ENCODE assay signal across 9 mouse cellular contexts in genomic region chr14:101930576-101931447, GRCm38 (mm10).
DNase-seq lines count a peak whose midpoint lies in the region.
"Had no signal": no experiment of that assay in that cellular context is flagged by ENCODE, and none has a peak within 500 bp of the region (broad histone marks: within the 10 kb centered on the region; RNA-seq: fewer than 3 reads in every experiment).

No protein-coding gene starts in this region.

- peak; percentile 46 to 51 for DNase-seq in frontal cortex, postnatal 36 days (ENCODE audit: low spot score in 2 of 2)
- no peak for DNase-seq in frontal cortex, postnatal 14 days (ENCODE audit: low spot score in 2 of 2)
- DNase-seq in layer of hippocampus, adult 9-10 months (ENCODE audit: low spot score), result peak; percentile 18
- no peak for DNase-seq in layer of hippocampus, postnatal 10 days (ENCODE audit: low spot score in 2 of 2)
- DNase-seq in R1 (ENCODE audit: low read depth, low spot score), result peak; percentile 26
- peak; percentile 42 to 59 for DNase-seq in right cerebral cortex, adult 2 months (ENCODE audit: low spot score in 2 of 2)
- DNase-seq in urinary bladder, adult 18-20 months (ENCODE audit: low spot score in 2 of 2), result no peak
- no peak for DNase-seq in lung, postnatal 4 days
- DNase-seq: cerebellum, adult 11 months had no signal

Comparison
In these comparisons a context has a peak if more than half of its experiments do, and no peak if none do; other contexts are left out.
1. DNase-seq: peak in frontal cortex, postnatal 36 days (2 of 2), layer of hippocampus, adult 9-10 months (single experiment), R1 (single experiment) and right cerebral cortex, adult 2 months (2 of 2); none in frontal cortex, postnatal 14 days (0 of 2), layer of hippocampus, postnatal 10 days (0 of 2), urinary bladder, adult 18-20 months (0 of 2) and lung, postnatal 4 days (0 of 2).